Mouse (Mus musculus): ENCODE data around the gene Hist1h3h.

The Hist1h3h gene

GRCm38 (mm10) chr13:21727948-21728572 is 10.6 kb downstream of the Hist1h3h start:
- DNase-seq (ENCODE audit: low read depth, low spot score), result peak; percentile 77

GRCm38 (mm10) chr13:21729544-21729943 is 12.1 kb downstream of the Hist1h3h start:
- peak; percentile 61 for DNase-seq (ENCODE audit: low read depth, low spot score)

- peak; percentile 69 for DNase-seq (ENCODE audit: low read depth, low spot score)
Observed at GRCm38 (mm10) chr13:21733466-21733865, 16.0 kb downstream of the Hist1h3h start.

GRCm38 (mm10) chr13:21734010-21734905 is 16.8 kb downstream of the Hist1h3h start:
- DNase-seq (ENCODE audit: low read depth, low spot score), result peak; percentile 93

- DNase-seq (ENCODE audit: low read depth, low spot score), result peak; percentile 93
Observed at GRCm38 (mm10) chr13:21734906-21735767, 17.7 kb downstream of the Hist1h3h start, which contains the start of gene Hist1h4j. Hist1h4j (plus strand) TSS chr13:21735064.

- DNase-seq (ENCODE audit: low read depth, low spot score), result no peak
Observed at GRCm38 (mm10) chr13:21745006-21745405, 27.5 kb downstream of the Hist1h3h start.

- peak; percentile 65 for DNase-seq (ENCODE audit: low read depth, low spot score)
Observed at GRCm38 (mm10) chr13:21749387-21750158, 32.1 kb downstream of the Hist1h3h start.

GRCm38 (mm10) chr13:21750159-21751017 is 32.9 kb downstream of the Hist1h3h start, which contains the start of gene Hist1h4k:
Hist1h4k (minus strand) TSS chr13:21750505.
- DNase-seq (ENCODE audit: low read depth, low spot score), result peak; percentile 94

GRCm38 (mm10) chr13:21751417-21751816 is 34.0 kb downstream of the Hist1h3h start:
- no peak for DNase-seq (ENCODE audit: low read depth, low spot score)

- no peak for DNase-seq (ENCODE audit: low read depth, low spot score)
Observed at GRCm38 (mm10) chr13:21751827-21752226, 34.4 kb downstream of the Hist1h3h start.

- DNase-seq (ENCODE audit: low read depth, low spot score), result peak; percentile 22
Observed at GRCm38 (mm10) chr13:21752356-21752755, 34.9 kb downstream of the Hist1h3h start.

GRCm38 (mm10) chr13:21753051-21753523 is 35.6 kb downstream of the Hist1h3h start:
- DNase-seq (ENCODE audit: low read depth, low spot score), result peak; percentile 58

- peak; percentile 99 for DNase-seq (ENCODE audit: low read depth, low spot score)
Observed at GRCm38 (mm10) chr13:21753524-21754285, 36.2 kb downstream of the Hist1h3h start, which contains the start of the genes Hist1h2ak and Hist1h2bn. Hist1h2ak (minus strand) TSS chr13:21753827. Hist1h2bn (plus strand) TSS chr13:21754123.

GRCm38 (mm10) chr13:21754294-21755001 is 37.0 kb downstream of the Hist1h3h start:
- DNase-seq (ENCODE audit: low read depth, low spot score), result peak; percentile 62

GRCm38 (mm10) chr13:21755707-21756106 is 38.2 kb downstream of the Hist1h3h start:
- DNase-seq (ENCODE audit: low read depth, low spot score), result no peak

All from R1 (cell line).